Mouse (Mus musculus): ENCODE measurements at regions not wholly inside any gene's neighbourhood (a gene's known extent, or its start where the extent isn't known, plus 50 kb on each side); places are given as distances from the start of the nearest gene placed in this dataset.

- DNase-seq (ENCODE audit: low read depth), result no peak
Measured at GRCm38 (mm10) chr16:76078219-76078618, 56.1 kb upstream of the Samsn1 start.

GRCm38 (mm10) chr16:76076231-76076630 lies 54.1 kb upstream of the Samsn1 start:
- no peak for DNase-seq (ENCODE audit: low read depth)
